Mouse (Mus musculus) stomach, embryonic 16.5 days (tissue): ENCODE data around the gene Ppp1r16b. TPM values are rescaled to one million over a fixed set of nuclear protein-coding genes. Genes with fewer than 3 reads are reported as not detected.
A peak's percentile ranks its signal among the peaks of the same experiment; 100 is the strongest.

Source experiments
- ATAC-seq: fragments of 200-750 bp; cut with Nextera tagmentation; 2 replicates; pipeline ENCODE4 v1.8.0; 2017; ENCODE audit warnings: moderate number of reproducible peaks, moderate TSS enrichment; ENCODE audit not compliant: insufficient read depth, low FRiP score
- H3K27ac ChIP-seq: fragments of 300-500 bp; sonication (generic); 2 replicates; pipeline ENCODE4 v1.5.1; 2014; ENCODE audit warnings: low read length
- H3K27me3 ChIP-seq: fragments of 300-500 bp; sonication (generic); 2 replicates; pipeline ENCODE4 v1.6.1; 2014; ENCODE audit warnings: low read length, control low read depth, mixed read lengths; ENCODE audit not compliant: control insufficient read depth, insufficient read depth
- H3K36me3 ChIP-seq: fragments of 300-500 bp; sonication (generic); 2 replicates; pipeline ENCODE4 v1.6.1; 2014; ENCODE audit warnings: low read length; ENCODE audit not compliant: control insufficient read depth, insufficient read depth
- H3K4me1 ChIP-seq: fragments of 300-500 bp; sonication (generic); 2 replicates; pipeline ENCODE4 v1.6.1; 2014; ENCODE audit warnings: low read length, control low read depth, mixed read lengths; ENCODE audit not compliant: control insufficient read depth, insufficient read depth
- H3K4me2 ChIP-seq: fragments of 300-500 bp; sonication (generic); 2 replicates; pipeline ENCODE4 v1.6.1; 2014; ENCODE audit warnings: low read depth, low read length, mixed read lengths
- H3K4me3 ChIP-seq: fragments of 300-500 bp; sonication (generic); replicated peaks from 2 replicates; pipeline ENCODE4 v1.5.1; 2014; ENCODE audit warnings: mild to moderate bottlenecking, low read length
- H3K9ac ChIP-seq: fragments of 300-500 bp; sonication (generic); 2 replicates; pipeline ENCODE4 v1.6.1; 2014; ENCODE audit warnings: low read length
- H3K9me3 ChIP-seq: fragments of 300-500 bp; sonication (generic); replicated peaks from 2 replicates; pipeline ENCODE4 v1.6.1; 2016; ENCODE audit warnings: low read length, control low read depth; ENCODE audit not compliant: control insufficient read depth
- WGBS: fragments of 180-500 bp; shearing (Covaris S2); extraction: QIAGEN DNeasy Blood & Tissue Kit; methylation state at CpG from one replicate; pipeline ENCODE4 v1.1.7; 2014; 5-methylcytosine and 5-hydroxymethylcytosine counted together
- polyA plus RNA-seq: library from polyadenylated mRNA; unstranded; fragments of >200 nt; fragmentation: Nextera tagmentation; extraction: Ambion mirVana; gene quantifications from 2 replicates; pipeline ENCODE4 v1.2.1, GENCODE M21; 2015

The Ppp1r16b gene
- polyA plus RNA-seq, 1 experiment from 2014 or later, result 4.1 TPM

DNA sequence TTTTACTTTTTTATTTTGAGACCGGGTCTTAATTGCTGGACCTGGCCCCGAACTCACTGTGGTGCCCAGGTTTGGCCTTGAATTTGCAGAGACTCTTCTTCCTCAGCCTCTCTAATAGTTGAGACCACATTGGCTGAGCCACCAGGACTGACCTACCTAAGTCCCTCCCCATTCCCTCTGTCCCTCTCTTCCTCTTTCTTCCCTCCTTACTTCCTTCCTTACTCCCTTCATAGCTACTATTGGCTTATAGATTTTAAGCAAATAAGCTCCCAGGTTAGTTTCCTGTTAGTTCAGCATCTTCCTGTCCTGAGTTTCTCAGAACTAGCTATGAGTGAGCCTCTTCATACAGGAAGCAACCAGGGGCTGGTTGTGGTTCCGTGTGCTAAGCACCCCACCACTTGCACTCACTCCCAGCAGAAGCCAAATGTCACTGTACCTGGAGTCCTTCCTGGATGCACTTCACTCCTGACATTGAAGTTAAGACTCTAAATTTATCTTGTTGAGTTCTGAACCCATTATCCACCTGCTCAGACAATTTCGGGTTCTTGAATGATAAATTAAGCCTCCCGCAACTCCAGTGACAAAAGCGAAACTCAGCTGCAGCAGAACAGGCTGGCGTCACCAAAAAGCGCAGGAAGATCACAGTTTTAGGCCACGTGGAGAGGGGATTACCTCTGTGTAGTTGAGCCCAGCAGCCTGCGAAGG lies 41.7 kb downstream of the Ppp1r16b start:
- no peaks in the 10 kb centered on the region for H3K27me3 ChIP-seq
- no peak overlapping the region for H3K4me2 ChIP-seq
- H3K27ac ChIP-seq, result no peak overlapping the region
- 80% methylated on average over 10 of the region's 10 CpGs for WGBS
- H3K36me3 ChIP-seq, result no peaks in the 10 kb centered on the region
- H3K4me3 ChIP-seq, result no peak overlapping the region
- no peak overlapping the region for H3K9ac ChIP-seq
- no peak for ATAC-seq
- H3K9me3 ChIP-seq, result no peaks in the 10 kb centered on the region
- no peaks in the 10 kb centered on the region for H3K4me1 ChIP-seq

DNA sequence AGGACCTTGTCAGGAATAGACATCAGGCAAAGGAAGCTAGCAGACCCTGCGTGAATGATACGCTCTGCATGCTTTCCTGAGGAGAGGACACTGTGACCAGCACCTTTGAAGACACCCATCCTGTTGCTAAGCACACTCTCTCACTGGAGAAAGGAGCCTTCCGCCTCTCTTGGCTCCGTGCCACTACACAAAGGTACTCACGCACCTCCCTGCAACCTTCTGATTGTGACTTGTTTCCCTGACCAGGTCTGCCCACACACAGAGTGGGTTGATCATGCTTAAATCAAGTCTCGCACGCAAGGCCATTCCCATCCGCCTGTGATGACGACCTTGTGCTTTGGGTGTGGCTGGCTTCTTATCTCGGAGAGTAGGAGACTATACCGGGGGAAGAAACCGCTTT lies 42.9 kb downstream of the Ppp1r16b start:
- H3K4me1 ChIP-seq, result no peaks in the 10 kb centered on the region
- H3K27ac ChIP-seq, result no peak overlapping the region
- H3K9me3 ChIP-seq, result no peaks in the 10 kb centered on the region
- WGBS, result 81% methylated on average over 12 of the region's 12 CpGs
- H3K27me3 ChIP-seq, result no peaks in the 10 kb centered on the region
- H3K4me2 ChIP-seq, result no peak overlapping the region
- no peak overlapping the region for H3K4me3 ChIP-seq
- no peaks in the 10 kb centered on the region for H3K36me3 ChIP-seq
- no peak overlapping the region for H3K9ac ChIP-seq
- ATAC-seq, result no peak

DNA sequence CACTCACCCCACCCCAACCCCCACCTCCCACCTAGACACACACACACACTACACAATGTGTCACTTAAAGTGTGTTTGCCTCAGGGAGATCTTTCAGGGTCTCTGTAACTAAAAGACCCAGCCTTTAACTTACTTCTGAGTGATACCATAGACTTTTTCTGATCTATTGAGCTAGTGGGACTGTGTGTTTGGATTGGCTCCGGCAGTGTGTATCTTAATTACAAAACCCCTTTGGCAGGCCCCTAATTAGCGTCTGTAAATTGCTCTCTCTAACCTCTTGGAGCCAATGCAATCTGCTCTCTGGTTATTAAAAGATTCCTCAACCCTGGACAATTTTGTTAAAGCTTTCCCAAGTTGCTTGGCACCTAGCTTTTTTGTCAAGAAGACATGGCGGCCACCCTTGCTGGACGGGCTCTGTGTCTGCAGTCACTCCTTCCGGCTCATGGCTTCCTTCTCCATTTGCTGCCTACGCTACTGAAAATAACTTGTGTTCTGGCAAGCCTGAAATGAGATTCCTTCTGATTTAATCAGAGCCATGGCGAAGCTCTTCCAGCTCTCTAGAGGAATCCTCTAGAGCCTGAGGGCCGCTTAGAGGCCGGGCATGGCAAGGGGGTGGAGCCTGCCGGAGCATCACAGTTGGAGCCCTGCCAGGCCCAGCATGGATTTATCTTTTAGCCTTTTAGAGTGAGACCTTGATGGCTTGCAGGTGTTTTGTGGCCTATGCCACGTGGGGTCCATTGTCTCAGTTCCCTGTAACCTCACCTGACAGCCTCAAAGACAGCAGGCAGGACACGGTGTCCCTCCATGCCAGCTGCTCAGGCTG lies 46.9 kb downstream of the Ppp1r16b start:
- Histone ChIP-seq H3K4me2 (no peak overlapping the region), H3K27me3 (no peaks in the 10 kb centered on the region), H3K4me3 (no peak overlapping the region), H3K27ac (no peak overlapping the region), H3K36me3 (no peaks in the 10 kb centered on the region), H3K4me1 (no peaks in the 10 kb centered on the region), H3K9ac (no peak overlapping the region), H3K9me3 (no peaks in the 10 kb centered on the region)
- ATAC-seq, result no peak
- WGBS, result 51% methylated on average over 12 of the region's 12 CpGs

DNA sequence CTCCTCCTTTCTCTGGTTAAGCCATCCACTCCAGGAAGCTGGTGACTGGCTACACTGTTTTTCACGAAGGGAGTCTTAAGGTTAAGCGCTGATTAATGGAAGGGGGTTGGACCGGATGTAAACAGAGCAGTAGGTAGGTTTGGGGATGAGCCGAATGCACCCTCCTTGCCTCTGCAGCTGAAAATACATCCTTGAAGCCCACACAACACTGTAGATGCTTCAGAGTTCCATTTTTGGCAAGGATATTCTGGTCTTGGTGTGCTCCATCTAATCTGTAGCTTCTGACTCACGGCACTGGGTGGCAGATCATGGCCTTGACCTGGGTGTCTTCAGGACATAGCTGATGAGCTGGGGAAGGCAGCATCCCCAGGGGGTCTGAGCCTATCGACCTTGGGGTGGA lies 49.6 kb downstream of the Ppp1r16b start:
- no peaks in the 10 kb centered on the region for H3K36me3 ChIP-seq
- WGBS, result 75% methylated on average over 6 of the region's 6 CpGs
- H3K9me3 ChIP-seq, result no peaks in the 10 kb centered on the region
- no peaks in the 10 kb centered on the region for H3K4me1 ChIP-seq
- ATAC-seq, result no peak
- no peak overlapping the region for H3K27ac ChIP-seq
- H3K4me3 ChIP-seq, result no peak overlapping the region
- no peaks in the 10 kb centered on the region for H3K27me3 ChIP-seq
- no peak overlapping the region for H3K4me2 ChIP-seq
- no peak overlapping the region for H3K9ac ChIP-seq

DNA sequence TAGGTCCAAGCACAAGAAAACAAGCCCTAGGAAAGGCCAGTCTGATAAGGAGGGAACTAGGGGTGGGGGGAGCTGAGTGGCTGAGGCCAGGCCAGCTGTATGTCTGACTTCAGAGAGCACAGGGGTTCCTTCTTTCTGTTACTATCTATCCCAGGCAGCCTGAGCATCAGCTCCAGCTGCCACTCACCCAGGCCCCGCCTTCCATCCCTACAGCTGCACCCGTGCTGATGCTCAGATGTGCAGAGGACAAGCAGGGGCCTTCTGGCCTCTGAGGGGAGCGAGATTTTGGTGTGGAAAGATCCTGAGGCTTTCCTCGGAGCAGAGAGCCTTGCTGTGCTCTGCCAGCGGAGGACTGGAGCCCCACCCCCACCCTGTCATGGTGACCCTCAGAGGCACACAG lies 50.9 kb downstream of the Ppp1r16b start:
- H3K4me3 ChIP-seq, result no peak overlapping the region
- ATAC-seq, result no peak
- no peaks in the 10 kb centered on the region for H3K4me1 ChIP-seq
- H3K27ac ChIP-seq, result no peak overlapping the region
- H3K27me3 ChIP-seq, result no peaks in the 10 kb centered on the region
- H3K9me3 ChIP-seq, result no peaks in the 10 kb centered on the region
- no peak overlapping the region for H3K9ac ChIP-seq
- no peaks in the 10 kb centered on the region for H3K36me3 ChIP-seq
- 23% methylated on average over 5 of the region's 5 CpGs for WGBS
- H3K4me2 ChIP-seq, result 0 out of 2 replicates have a peak overlapping the region, but pooled peaks have one; percentile 15

DNA sequence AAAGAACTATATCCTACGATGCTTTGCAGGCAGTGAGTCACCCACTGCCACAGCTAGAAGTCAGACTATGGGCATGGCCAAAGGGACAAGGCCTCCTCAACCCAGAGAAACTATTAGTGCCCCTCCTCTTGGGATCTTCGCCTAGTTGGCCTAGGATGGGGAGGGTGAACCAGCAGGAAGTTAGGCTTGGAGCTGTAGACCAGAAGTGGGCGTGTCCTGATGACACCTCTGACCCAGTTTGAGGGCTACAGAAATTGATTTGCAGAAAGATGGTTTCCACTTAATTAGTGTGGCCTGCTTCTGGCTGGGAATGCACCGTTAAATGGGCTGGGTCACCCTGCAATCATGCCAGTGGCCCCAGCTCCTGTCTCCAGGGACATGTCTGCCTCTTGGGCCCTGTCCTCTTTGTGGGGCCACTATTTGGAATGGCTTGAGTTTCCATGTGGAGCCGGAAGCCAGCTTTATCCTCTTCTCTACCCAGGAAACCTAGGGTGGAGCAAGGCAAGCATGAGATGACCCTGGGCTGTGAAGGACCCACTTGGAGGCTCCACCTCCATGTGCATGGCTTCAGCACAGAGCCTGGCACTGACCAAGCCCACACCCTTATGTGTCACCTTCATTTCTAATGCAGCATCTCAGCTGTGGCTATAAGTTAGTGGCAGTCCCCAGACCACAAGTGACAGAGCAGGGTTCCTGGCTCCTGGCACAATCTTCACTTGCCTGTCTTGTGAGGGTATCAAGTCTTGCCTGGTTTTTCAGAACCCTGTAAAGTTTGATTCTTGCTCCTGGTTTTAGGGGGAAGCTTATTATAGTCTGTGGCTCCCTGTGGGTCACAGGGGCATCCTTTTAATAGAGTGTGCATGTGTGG lies 52.6 kb downstream of the Ppp1r16b start:
- no peak overlapping the region for H3K4me3 ChIP-seq
- no peak overlapping the region for H3K9ac ChIP-seq
- ATAC-seq, result no peak
- no peaks in the 10 kb centered on the region for H3K9me3 ChIP-seq
- 78% methylated on average over 5 of the region's 5 CpGs for WGBS
- H3K36me3 ChIP-seq, result no peaks in the 10 kb centered on the region
- H3K4me1 ChIP-seq, result no peaks in the 10 kb centered on the region
- no peaks in the 10 kb centered on the region for H3K27me3 ChIP-seq
- H3K4me2 ChIP-seq, result no peak overlapping the region
- no peak overlapping the region for H3K27ac ChIP-seq

DNA sequence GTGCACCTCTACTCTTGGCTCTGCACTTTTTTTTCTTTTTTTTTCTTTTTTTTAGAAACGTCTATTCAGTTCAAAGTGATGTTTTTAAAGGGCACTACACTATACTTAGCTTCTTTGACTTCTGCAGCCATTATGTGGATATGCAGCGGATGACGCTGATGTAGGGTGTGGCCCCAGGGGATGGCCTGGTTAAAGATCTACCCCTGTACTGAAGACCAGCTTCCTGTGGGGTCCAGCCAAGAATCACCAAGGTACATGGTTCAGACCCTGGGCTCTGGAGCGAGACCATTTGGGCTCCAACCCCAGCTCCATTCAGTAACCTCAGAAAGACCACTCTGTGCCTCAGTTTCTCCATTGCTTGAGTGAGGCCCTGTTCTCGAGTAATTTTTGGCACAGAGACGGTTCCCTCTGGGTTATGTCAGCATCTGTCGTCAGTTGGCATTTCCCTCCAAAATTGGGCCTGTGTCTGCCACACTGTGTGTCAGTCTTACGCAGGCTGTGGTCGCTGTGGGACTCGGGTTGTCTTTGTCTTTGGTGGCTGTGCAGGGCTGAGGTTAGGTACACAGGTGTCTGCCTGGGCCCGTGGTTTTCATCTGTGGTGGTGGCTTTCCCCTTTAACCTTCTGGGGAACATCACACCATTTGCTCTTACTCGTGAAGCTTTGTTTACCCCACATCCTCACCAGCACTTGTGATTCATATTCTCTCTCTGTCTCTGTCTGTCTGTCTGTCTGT lies 53.8 kb downstream of the Ppp1r16b start:
- H3K9me3 ChIP-seq, result no peaks in the 10 kb centered on the region
- H3K27me3 ChIP-seq, result no peaks in the 10 kb centered on the region
- H3K9ac ChIP-seq, result no peak overlapping the region
- 75% methylated on average over 12 of the region's 12 CpGs for WGBS
- H3K4me3 ChIP-seq, result no peak overlapping the region
- no peak overlapping the region for H3K4me2 ChIP-seq
- no peak overlapping the region for H3K27ac ChIP-seq
- H3K4me1 ChIP-seq, result no peaks in the 10 kb centered on the region
- no peaks in the 10 kb centered on the region for H3K36me3 ChIP-seq
- ATAC-seq, result no peak

DNA sequence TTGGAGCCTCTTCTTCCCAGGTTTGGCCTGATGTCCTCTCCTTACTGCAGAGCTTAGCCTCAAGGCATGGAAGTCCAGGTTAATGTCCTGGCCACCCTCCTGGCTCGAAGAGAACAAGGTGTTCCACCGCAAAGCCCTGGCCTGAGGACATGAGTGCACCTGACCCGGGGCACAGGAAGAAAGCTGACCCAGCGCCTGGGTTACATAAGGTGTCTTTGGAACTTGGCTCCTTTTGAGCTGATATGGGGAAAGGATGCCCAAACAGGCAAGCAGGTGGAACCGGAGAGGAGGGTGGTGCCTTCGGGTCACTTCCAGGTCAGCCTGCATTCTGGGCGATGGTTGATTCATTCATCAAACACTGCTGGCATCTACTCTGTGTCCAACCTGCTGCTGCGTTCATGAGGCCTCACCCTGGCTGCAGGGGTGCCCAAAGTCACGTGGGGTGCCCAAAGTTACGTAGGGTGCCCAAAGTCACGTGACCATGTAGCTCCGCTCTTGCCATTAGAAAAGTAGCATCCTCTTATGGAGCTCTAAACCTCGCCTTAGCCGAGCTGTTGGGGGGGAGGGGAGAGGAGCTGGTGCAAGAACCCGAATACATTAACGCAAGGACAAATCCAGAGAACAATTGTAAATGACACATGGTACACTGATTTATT lies 55.6 kb downstream of the Ppp1r16b start:
- ATAC-seq, result no peak
- H3K4me2 ChIP-seq, result no peak overlapping the region
- H3K36me3 ChIP-seq, result no peaks in the 10 kb centered on the region
- H3K4me3 ChIP-seq, result no peak overlapping the region
- H3K9ac ChIP-seq, result no peak overlapping the region
- no peaks in the 10 kb centered on the region for H3K4me1 ChIP-seq
- H3K9me3 ChIP-seq, result no peaks in the 10 kb centered on the region
- H3K27me3 ChIP-seq, result no peaks in the 10 kb centered on the region
- H3K27ac ChIP-seq, result no peak overlapping the region
- WGBS, result 56% methylated on average over 16 of the region's 16 CpGs
